Mouse (Mus musculus) heart, adult 2 months (tissue): ENCODE data around the gene Cacna1h.

Source experiments
- CTCF ChIP-seq: fragments of 200-600 bp; IDR thresholded peaks from 2 replicates; pipeline ENCODE4 v1.8.1; 2022; ENCODE audit warnings: antibody characterized with exemption, mild to moderate bottlenecking, moderate library complexity
- EP300 ChIP-seq: fragments of 200-500 bp; IDR thresholded peaks from 2 replicates; pipeline ENCODE4 v1.6.1; 2011; ENCODE audit warnings: low read depth, low read length, control low read depth; ENCODE audit not compliant: insufficient read depth
- POLR2A ChIP-seq: fragments of 200-500 bp; IDR thresholded peaks from 2 replicates; pipeline ENCODE4 v1.6.1; 2011; ENCODE audit warnings: mild to moderate bottlenecking, low read depth, low read length, control low read depth; ENCODE audit not compliant: insufficient read depth

GRCm38 (mm10) chr17:25410180-25410579 lies 23.4 kb downstream of the Cacna1h start:
- TF ChIP-seq CTCF (no peak), POLR2A (no peak), EP300 (no peak)
